In the genomic region with DNA sequence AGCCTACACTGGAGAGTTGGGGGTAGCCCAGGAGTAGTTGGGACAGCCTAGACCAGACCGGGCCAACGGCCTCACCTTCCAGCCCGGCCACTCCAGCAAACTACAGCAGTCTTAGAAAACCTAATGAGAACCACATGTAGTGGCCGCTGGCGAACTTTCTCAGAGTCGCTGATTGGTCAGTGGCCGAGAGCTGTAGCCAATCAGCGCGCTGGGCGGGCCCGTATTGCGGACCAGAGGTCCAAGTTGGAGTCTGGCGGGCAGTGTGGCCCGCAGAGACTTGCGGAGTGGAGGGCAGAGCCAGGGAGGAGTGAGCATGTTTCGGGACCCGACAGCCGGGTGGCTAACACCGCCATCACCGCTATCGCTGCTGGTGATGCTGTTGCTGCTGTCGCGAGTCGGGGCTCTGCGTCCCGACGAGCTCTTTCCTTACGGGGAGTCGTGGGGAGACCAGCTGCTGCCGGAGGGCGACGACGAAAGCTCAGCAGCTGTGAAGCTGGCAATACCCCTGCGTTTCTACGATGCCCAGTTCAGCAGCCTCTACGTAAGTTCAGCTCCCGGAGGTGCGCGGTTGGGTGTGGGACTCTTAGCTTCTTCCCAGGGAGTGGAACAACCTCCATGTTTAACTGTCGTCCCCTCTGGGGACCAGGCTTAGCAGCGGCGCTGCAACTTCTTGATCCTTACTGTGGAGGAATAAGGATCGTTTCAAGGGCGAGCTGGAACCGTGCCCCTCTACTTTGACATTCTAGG, we compare ENCODE assay signal across 8 mouse cellular contexts. TPM values are rescaled to one million over a fixed set of nuclear protein-coding genes. Genes with fewer than 3 reads are reported as not detected.
DNase-seq lines count a peak whose midpoint lies in the region; ATAC-seq and TF ChIP-seq lines count a peak whose summit lies in the region.

A gene (plus strand): TSS at position 241 of the 747 bp plus-strand sequence.

- H3K9me3 ChIP-seq in embryonic facial prominence, embryonic 10.5 days, result no peaks in the 10 kb centered on the region
- no peaks in the 10 kb centered on the region for H3K9me3 ChIP-seq in intestine, postnatal 0 days (ENCODE audit: control insufficient read depth)
- no peaks in the 10 kb centered on the region for H3K9me3 ChIP-seq in limb, embryonic 11.5 days (ENCODE audit: control insufficient read depth, low read length)
- no peaks in the 10 kb centered on the region for H3K9me3 ChIP-seq in midbrain, embryonic 12.5 days

- H3K4me3 ChIP-seq in embryonic facial prominence, embryonic 10.5 days, result peak within 1 kb of the TSS; percentile 70
- peak within 1 kb of the TSS; percentile 54 for H3K4me3 ChIP-seq in intestine, postnatal 0 days (ENCODE audit: low read depth, low read length)
- H3K4me3 ChIP-seq in limb, embryonic 11.5 days (ENCODE audit: low read depth, low read length), result peak within 1 kb of the TSS; percentile 65
- H3K4me3 ChIP-seq in midbrain, embryonic 12.5 days, result peak within 1 kb of the TSS; percentile 48
- peak within 1 kb of the TSS; percentile 66 for H3K4me3 ChIP-seq in small intestine, adult 2 months (ENCODE audit: low read depth, low read length)

- WGBS in embryonic facial prominence, embryonic 10.5 days, result under 1% methylated on average over 45 of the region's 45 CpGs
- WGBS in intestine, postnatal 0 days, result under 1% methylated on average over 45 of the region's 45 CpGs
- under 1% methylated on average over 45 of the region's 45 CpGs for WGBS in limb, embryonic 11.5 days
- under 1% methylated on average over 45 of the region's 45 CpGs for WGBS in midbrain, embryonic 12.5 days
- under 1% methylated on average over 45 of the region's 45 CpGs for WGBS in small intestine, adult 2 months

- ATAC-seq in intestine, postnatal 0 days, result peak; percentile 95
- peak; percentile 94 for ATAC-seq in limb, embryonic 11.5 days (ENCODE audit: insufficient number of reproducible peaks, low FRiP score, low TSS enrichment, low read depth)
- ATAC-seq in midbrain, embryonic 12.5 days (ENCODE audit: low FRiP score, low read depth), result peak; percentile 96
- ATAC-seq in activated CD4-positive, CD25-positive, alpha-beta regulatory T cell, adult 4 months, result no peak

- H3K4me2 ChIP-seq in intestine, postnatal 0 days (replicated peaks; ENCODE audit: low read depth), result peak within 1 kb of the TSS; percentile 92
- peak within 1 kb of the TSS; percentile 79 for H3K4me2 ChIP-seq in limb, embryonic 11.5 days (ENCODE audit: low read depth, severe bottlenecking)
- peak within 1 kb of the TSS; percentile 88 for H3K4me2 ChIP-seq in midbrain, embryonic 12.5 days (replicated peaks)

- H3K9ac ChIP-seq in intestine, postnatal 0 days (ENCODE audit: low read depth, low read length), result peak within 1 kb of the TSS; percentile 48; the same call in 1 of the 2 replicates
- peak within 1 kb of the TSS; percentile 71 for H3K9ac ChIP-seq in limb, embryonic 11.5 days (ENCODE audit: low read length)
- peak within 1 kb of the TSS; percentile 49 for H3K9ac ChIP-seq in midbrain, embryonic 12.5 days (replicated peaks)

- peaks cover 56% of the 10 kb centered on the region for H3K4me1 ChIP-seq in embryonic facial prominence, embryonic 10.5 days
- peaks cover 13% of the 10 kb centered on the region for H3K4me1 ChIP-seq in intestine, postnatal 0 days (replicated peaks; ENCODE audit: control insufficient read depth, insufficient read depth, low read length)
- peaks cover 17% of the 10 kb centered on the region for H3K4me1 ChIP-seq in limb, embryonic 11.5 days (ENCODE audit: control insufficient read depth, insufficient read depth, low read length)
- H3K4me1 ChIP-seq in midbrain, embryonic 12.5 days, result peaks cover 21% of the 10 kb centered on the region
- peaks cover 6% of the 10 kb centered on the region for H3K4me1 ChIP-seq in small intestine, adult 2 months (ENCODE audit: control insufficient read depth, insufficient read depth, insufficient read length, low read length)

- no peak for TF ChIP-seq CTCF in intestine, postnatal 0 days (IDR thresholded peaks at IDR 0.05; ENCODE audit: low read depth)
- TF ChIP-seq CTCF in small intestine, adult 2 months (IDR thresholded peaks at IDR 0.05; ENCODE audit: extremely low read depth, insufficient read length, insufficient replicate concordance, low read depth, low read length), result no peak

- peaks cover 24% of the 10 kb centered on the region for H3K36me3 ChIP-seq in embryonic facial prominence, embryonic 10.5 days (replicated peaks)
- peaks cover 6% of the 10 kb centered on the region for H3K36me3 ChIP-seq in intestine, postnatal 0 days (ENCODE audit: control insufficient read depth, insufficient read depth)
- H3K36me3 ChIP-seq in limb, embryonic 11.5 days (ENCODE audit: control insufficient read depth, insufficient read depth, low read length), result 0 out of 2 replicates have a peak, but pooled peaks cover 3% of the 10 kb centered on the region
- no peaks in the 10 kb centered on the region for H3K36me3 ChIP-seq in midbrain, embryonic 12.5 days
- H3K36me3 ChIP-seq in small intestine, adult 2 months (ENCODE audit: control insufficient read depth, insufficient read depth, low read length), result no peaks in the 10 kb centered on the region

- TF ChIP-seq POLR2A in small intestine, adult 2 months (IDR thresholded peaks at IDR 0.05; ENCODE audit: low read depth, low read length), result peak; percentile 25; the same call in 1 of the 2 replicates

- H3K27ac ChIP-seq in embryonic facial prominence, embryonic 10.5 days (replicated peaks), result peak within 1 kb of the TSS; percentile 94
- peak within 1 kb of the TSS; percentile 57 for H3K27ac ChIP-seq in intestine, postnatal 0 days (ENCODE audit: low read depth, low read length)
- peak within 1 kb of the TSS; percentile 99 for H3K27ac ChIP-seq in limb, embryonic 11.5 days (replicated peaks; ENCODE audit: low read depth, low read length)
- 0 out of 2 replicates have a peak within 1 kb of the TSS, but pooled peaks have one; percentile 1 for H3K27ac ChIP-seq in midbrain, embryonic 12.5 days (replicated peaks)
- peak within 1 kb of the TSS; percentile 7; the same call in 1 of the 2 replicates for H3K27ac ChIP-seq in small intestine, adult 2 months (ENCODE audit: insufficient read depth, low read depth, low read length)

- peaks cover 20% of the 10 kb centered on the region for H3K27me3 ChIP-seq in embryonic facial prominence, embryonic 10.5 days (replicated peaks; ENCODE audit: low read depth, poor library complexity, severe bottlenecking)
- H3K27me3 ChIP-seq in intestine, postnatal 0 days (replicated peaks; ENCODE audit: control insufficient read depth, insufficient read depth, low read length), result no peaks in the 10 kb centered on the region
- H3K27me3 ChIP-seq in limb, embryonic 11.5 days (ENCODE audit: control insufficient read depth, insufficient read depth, low read length), result no peaks in the 10 kb centered on the region
- H3K27me3 ChIP-seq in midbrain, embryonic 12.5 days, result peaks cover 53% of the 10 kb centered on the region
- no peaks in the 10 kb centered on the region for H3K27me3 ChIP-seq in small intestine, adult 2 months (ENCODE audit: control insufficient read depth, insufficient read depth, low read length)

- DNase-seq in adrenal gland, postnatal 10 days, result peak; percentile 96
- DNase-seq in embryonic facial prominence, embryonic 10.5 days (ENCODE audit: low spot score), result peak; percentile 97
- DNase-seq in heart, adult 11 months, result peak; percentile 100
- peak; percentile 97 for DNase-seq in limb, embryonic 11.5 days (ENCODE audit: low spot score)

RNA-seq across cellular contexts. Expression of the gene that starts here (rescaled TPM):
- total RNA-seq in adrenal gland, postnatal 10 days (2021), result 10 to 100 TPM; 59.7 to 74.5 TPM
- 57.7 and 61.8 TPM in 2 replicates for polyA plus RNA-seq in embryonic facial prominence, embryonic 10.5 days (2016; fragmentation: Nextera tagmentation; extraction: Ambion mirVana)
- 20.0 and 21.8 TPM in 2 replicates for polyA plus RNA-seq in intestine, postnatal 0 days (2015; fragmentation: Nextera tagmentation; extraction: Ambion mirVana)
- polyA plus RNA-seq in limb, embryonic 11.5 days (2014; fragmentation: Nextera tagmentation; extraction: Ambion mirVana), result 79.7 and 82.3 TPM in 2 replicates
- polyA plus RNA-seq in midbrain, embryonic 12.5 days (2016; fragmentation: Nextera tagmentation; extraction: Ambion mirVana), result 48.7 and 60.8 TPM in 2 replicates
- 5.7 and 10.5 TPM in 2 replicates for polyA plus RNA-seq in small intestine, adult 2 months (2012; rRNA removed)
- 1 to 10 TPM; 1.1 to 2.9 TPM for polyA plus RNA-seq in activated CD4-positive, CD25-positive, alpha-beta regulatory T cell, adult 4 months (2017; shearing (Covaris generic))

Comparison
In these comparisons a context has a peak if more than half of its experiments do, and no peak if none do; other contexts are left out.
1. H3K27ac ChIP-seq: peak in every context shown above with its lines; median percentile 99 in limb, embryonic 11.5 days; 94 in embryonic facial prominence, embryonic 10.5 days; 57 in intestine, postnatal 0 days; 7 in small intestine, adult 2 months; 1 in midbrain, embryonic 12.5 days.